Mouse (Mus musculus) midbrain, embryonic 16.5 days (tissue): ENCODE data around the gene Wdr43. TPM values are rescaled to one million over a fixed set of nuclear protein-coding genes. Genes with fewer than 3 reads are reported as not detected.

Source experiments
- ATAC-seq: fragments of 200-750 bp; cut with Nextera tagmentation; 2 replicates; pipeline ENCODE4 v1.8.0; 2017; ENCODE audit warnings: moderate TSS enrichment
- H3K27ac ChIP-seq: fragments of 300-500 bp; sonication (generic); 2 replicates; pipeline ENCODE4 v1.5.1; 2014; ENCODE audit warnings: mild to moderate bottlenecking, low read length, mixed read lengths
- H3K27me3 ChIP-seq: fragments of 300-500 bp; sonication (generic); 2 replicates; pipeline ENCODE4 v1.6.1; 2014; ENCODE audit warnings: low read depth, low read length, mixed read lengths; ENCODE audit not compliant: control insufficient read depth, insufficient read depth
- H3K36me3 ChIP-seq: fragments of 300-500 bp; sonication (generic); 2 replicates; pipeline ENCODE4 v1.6.1; 2014; ENCODE audit warnings: mild to moderate bottlenecking, low read length, moderate library complexity, mixed read lengths; ENCODE audit not compliant: control insufficient read depth, insufficient read depth
- H3K4me1 ChIP-seq: fragments of 300-500 bp; sonication (generic); 2 replicates; pipeline ENCODE4 v1.6.1; 2014; ENCODE audit warnings: mild to moderate bottlenecking, low read length, mixed read lengths; ENCODE audit not compliant: control insufficient read depth, insufficient read depth
- H3K4me2 ChIP-seq: fragments of 300-500 bp; sonication (generic); 2 replicates; pipeline ENCODE4 v1.6.1; 2014; ENCODE audit warnings: mild to moderate bottlenecking, low read length, mixed read lengths
- H3K4me3 ChIP-seq: fragments of 300-500 bp; sonication (generic); 2 replicates; pipeline ENCODE4 v1.5.1; 2014; ENCODE audit warnings: low read depth, mild to moderate bottlenecking, low read length, moderate library complexity, mixed read lengths
- H3K9ac ChIP-seq: fragments of 300-500 bp; sonication (generic); 2 replicates; pipeline ENCODE4 v1.6.1; 2014; ENCODE audit warnings: low read depth, low read length, mixed read lengths
- H3K9me3 ChIP-seq: fragments of 300-500 bp; sonication (generic); replicated peaks from 2 replicates; pipeline ENCODE4 v1.6.1; 2014; ENCODE audit warnings: mild to moderate bottlenecking, low read length, mixed read lengths; ENCODE audit not compliant: control insufficient read depth, poor library complexity, severe bottlenecking
- WGBS: fragments of 180-500 bp; shearing (Covaris S2); extraction: QIAGEN DNeasy Blood & Tissue Kit; methylation state at CpG from one replicate; pipeline ENCODE4 v1.1.7; 2014; 5-methylcytosine and 5-hydroxymethylcytosine counted together
- polyA plus RNA-seq: library from polyadenylated mRNA; unstranded; fragments of >200 nt; fragmentation: Nextera tagmentation; extraction: Ambion mirVana; gene quantifications from 2 replicates; pipeline ENCODE4 v1.2.1, GENCODE M21; 2015

Gene Wdr43
- polyA plus RNA-seq, 1 experiment from 2014 or later, result 51.2 TPM

DNA sequence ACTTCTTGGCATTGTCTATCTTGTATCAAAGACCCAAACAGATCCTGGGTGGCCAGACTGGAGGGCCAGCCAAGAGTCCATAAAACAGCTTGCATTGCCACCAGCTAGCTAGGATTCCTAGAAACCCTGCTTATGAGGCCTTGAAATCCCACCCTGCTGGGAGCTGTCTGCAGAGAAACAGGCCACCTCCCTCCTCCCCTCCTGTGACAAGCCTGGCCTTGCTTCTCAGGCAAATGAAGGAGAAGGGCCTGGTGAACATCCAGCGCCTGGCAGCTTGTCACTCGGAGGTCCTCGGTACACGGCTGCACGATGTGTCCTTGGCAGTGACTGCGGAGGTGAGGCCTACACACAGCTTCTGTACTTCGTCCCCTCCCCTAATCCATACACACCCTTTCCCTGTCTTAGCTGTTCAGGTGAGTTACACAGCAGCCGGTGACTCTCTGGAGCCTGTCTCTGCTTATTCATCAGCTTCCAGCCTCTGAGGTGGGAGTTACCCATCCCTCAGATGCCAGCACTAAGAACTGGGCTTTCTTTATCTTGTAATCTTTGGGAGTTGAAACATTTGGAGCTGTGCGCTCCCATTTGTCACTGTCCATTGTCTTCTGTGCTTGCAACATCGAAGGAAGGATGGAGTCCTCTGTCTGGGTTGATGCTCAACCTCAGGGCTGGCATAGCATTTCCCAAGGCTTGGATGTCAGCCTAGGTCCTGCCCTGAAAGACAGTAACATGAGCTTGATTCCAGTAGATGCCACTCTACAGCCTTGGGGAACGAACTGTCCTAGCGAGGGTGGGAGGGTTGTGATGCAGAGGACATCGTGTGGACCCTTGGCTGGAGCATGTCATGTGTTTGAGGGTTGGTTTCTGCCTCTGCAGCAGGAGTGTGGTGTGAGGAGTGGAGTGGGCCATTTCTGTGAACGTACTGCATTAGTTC, 90.1 kb downstream of the Wdr43 start:
- no peak overlapping the region for H3K4me2 ChIP-seq
- H3K36me3 ChIP-seq, result no peaks in the 10 kb centered on the region
- no peak overlapping the region for H3K9ac ChIP-seq
- H3K27ac ChIP-seq, result no peak overlapping the region
- 86% methylated on average over 14 of the region's 14 CpGs for WGBS
- no peaks in the 10 kb centered on the region for H3K9me3 ChIP-seq
- ATAC-seq, result no peak
- H3K4me1 ChIP-seq, result peaks cover 8% of the 10 kb centered on the region
- H3K4me3 ChIP-seq, result no peak overlapping the region
- H3K27me3 ChIP-seq, result no peaks in the 10 kb centered on the region

DNA sequence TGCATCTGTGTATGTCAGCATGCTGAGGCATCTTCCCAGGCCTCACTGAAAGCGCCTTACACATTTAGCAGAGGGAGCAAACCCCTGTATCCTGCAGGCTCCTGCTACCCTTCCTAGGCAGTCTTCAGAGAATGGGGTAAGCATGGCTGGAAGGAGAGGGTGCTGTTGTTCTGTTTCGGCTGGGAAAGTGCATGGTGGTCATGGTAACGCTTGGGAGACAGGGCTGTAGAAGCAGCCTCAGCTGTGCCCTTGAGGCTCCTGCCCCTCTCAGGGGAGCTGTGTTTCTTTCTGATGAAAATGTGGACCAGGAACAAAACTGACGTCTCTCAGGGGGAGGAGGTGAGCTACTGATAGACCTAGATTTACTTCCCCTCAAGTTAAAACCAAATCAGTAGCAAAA, 92.0 kb downstream of the Wdr43 start:
- H3K36me3 ChIP-seq, result no peaks in the 10 kb centered on the region
- H3K9ac ChIP-seq, result no peak overlapping the region
- H3K27ac ChIP-seq, result peak overlapping the region; percentile 33; the same call in 1 of the 2 replicates
- no peaks in the 10 kb centered on the region for H3K9me3 ChIP-seq
- WGBS, result 36% methylated on average over 4 of the region's 4 CpGs
- no peaks in the 10 kb centered on the region for H3K27me3 ChIP-seq
- ATAC-seq, result peak; percentile 80
- H3K4me3 ChIP-seq, result no peak overlapping the region
- H3K4me1 ChIP-seq, result peaks cover 8% of the 10 kb centered on the region
- no peak overlapping the region for H3K4me2 ChIP-seq

Other genes with a start within 250 kb of the Wdr43 start
- gene Gm4707, start 156.0 kb upstream of the Wdr43 start, polyA plus RNA-seq, result 2.5 and 3.7 TPM in 2 replicates
- 41.5 and 43.1 TPM in 2 replicates for gene Smchd1, start 140.6 kb upstream of the Wdr43 start, polyA plus RNA-seq
- gene Ndc80, start 89.0 kb upstream of the Wdr43 start, polyA plus RNA-seq, result 4.4 and 5.6 TPM in 2 replicates
- 1.4 and 1.9 TPM in 2 replicates for gene Spdya, start 63.8 kb upstream of the Wdr43 start, polyA plus RNA-seq
- 0.76 and 1.5 TPM in 2 replicates for gene Togaram2, start 57.4 kb downstream of the Wdr43 start, polyA plus RNA-seq
- not detected in 2 replicates for gene Pcare, start 137.0 kb downstream of the Wdr43 start, polyA plus RNA-seq
- gene Clip4, start 152.6 kb downstream of the Wdr43 start, polyA plus RNA-seq, result 13.1 and 14.7 TPM in 2 replicates